Mouse (Mus musculus): Measurements from ENCODE around the gene Epb41.

The Epb41 gene

GRCm38 (mm10) chr4:132043726-132044125 is 31.4 kb downstream of the Epb41 start:
- DNase-seq: no peak

- DNase-seq: no peak
These were observed 33.4 kb downstream of the Epb41 start for GRCm38 (mm10) chr4:132041471-132042332.

- no peak for DNase-seq
These were observed 35.0 kb downstream of the Epb41 start for GRCm38 (mm10) chr4:132039975-132040645.

- DNase-seq: no peak
These were observed 35.6 kb downstream of the Epb41 start for GRCm38 (mm10) chr4:132039521-132039920.

- DNase-seq: no peak
These were observed 36.3 kb downstream of the Epb41 start for GRCm38 (mm10) chr4:132038809-132039208.

- no peak for DNase-seq
These were observed 37.1 kb downstream of the Epb41 start for GRCm38 (mm10) chr4:132037991-132038390.

GRCm38 (mm10) chr4:132037137-132037536 is 38.0 kb downstream of the Epb41 start:
- DNase-seq: no peak

- DNase-seq: no peak
These were observed 40.9 kb downstream of the Epb41 start for GRCm38 (mm10) chr4:132034242-132034641.

GRCm38 (mm10) chr4:132033183-132033582 is 41.9 kb downstream of the Epb41 start:
- no peak for DNase-seq

GRCm38 (mm10) chr4:132029851-132030741 is 45.0 kb downstream of the Epb41 start:
- DNase-seq: no peak

- DNase-seq: no peak
These were observed 47.3 kb downstream of the Epb41 start for GRCm38 (mm10) chr4:132027806-132028205.

- DNase-seq: no peak
These were observed 48.0 kb downstream of the Epb41 start for GRCm38 (mm10) chr4:132027167-132027566.

GRCm38 (mm10) chr4:132025738-132026527 is 49.2 kb downstream of the Epb41 start:
- DNase-seq: no peak

GRCm38 (mm10) chr4:132025264-132025663 is 49.9 kb downstream of the Epb41 start:
- no peak for DNase-seq

- no peak for DNase-seq
These were observed 51.3 kb downstream of the Epb41 start for GRCm38 (mm10) chr4:132023816-132024215.

GRCm38 (mm10) chr4:132022639-132023038 is 52.5 kb downstream of the Epb41 start:
- DNase-seq: no peak

GRCm38 (mm10) chr4:132021883-132022282 is 53.2 kb downstream of the Epb41 start:
- DNase-seq: no peak

- DNase-seq: no peak
These were observed 56.6 kb downstream of the Epb41 start for GRCm38 (mm10) chr4:132018547-132018946.

GRCm38 (mm10) chr4:132015374-132015773 is 59.7 kb downstream of the Epb41 start:
- DNase-seq: no peak

GRCm38 (mm10) chr4:132011619-132012018 is 63.5 kb downstream of the Epb41 start:
- DNase-seq: no peak

GRCm38 (mm10) chr4:132010416-132010815 is 64.7 kb downstream of the Epb41 start:
- DNase-seq: no peak

- no peak for DNase-seq
These were observed 66.9 kb downstream of the Epb41 start for GRCm38 (mm10) chr4:132008191-132008590.

Measured in kidney, adult 8-10 months (tissue).